Mouse (Mus musculus): ENCODE measurements around the gene Adra2c. TPM values are rescaled to one million over a fixed set of nuclear protein-coding genes. Genes with fewer than 3 reads are reported as not detected.

Adra2c gene
- polyA plus RNA-seq, 1 experiment, result not detected

- no peaks in the 10 kb centered on the region for H3K36me3 ChIP-seq (ENCODE audit: control insufficient read depth)
- TF ChIP-seq TAL1 (IDR thresholded peaks at IDR 0.05; ENCODE audit: low read length) (no peak), GATA1 (IDR thresholded peaks at IDR 0.05; ENCODE audit: low read length) (no peak)
- no peak overlapping the region for H3K4me3 ChIP-seq (replicated peaks)
- H3K4me1 ChIP-seq (ENCODE audit: control insufficient read depth), result no peaks in the 10 kb centered on the region
- H3K27me3 ChIP-seq (ENCODE audit: control insufficient read depth), result no peaks in the 10 kb centered on the region
- H3K9me3 ChIP-seq (ENCODE audit: control insufficient read depth, low read length), result no peaks in the 10 kb centered on the region
Observed at GRCm38 (mm10) chr5:35320650-35321049, 42.5 kb downstream of the Adra2c start.

DNA sequence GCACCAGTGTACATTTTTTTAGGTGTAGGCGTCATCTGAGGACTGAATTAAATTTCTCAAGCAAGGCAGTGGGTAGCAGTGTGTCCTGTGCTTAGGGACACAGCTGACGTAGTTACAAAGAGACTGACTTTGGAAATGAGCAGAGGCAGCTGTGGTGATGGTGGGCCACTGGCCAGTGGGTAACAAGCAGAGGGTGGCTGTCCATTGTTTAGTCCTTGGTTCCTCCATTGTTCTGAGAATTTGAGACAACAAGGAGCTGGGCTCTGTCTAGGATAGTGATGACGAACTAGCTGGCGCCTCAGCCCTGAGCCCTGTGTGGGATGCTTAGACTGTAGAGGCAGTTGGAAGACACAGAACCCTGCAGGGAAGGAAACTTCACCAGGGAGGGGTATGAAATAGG, 52.7 kb downstream of the Adra2c start:
- H3K36me3 ChIP-seq (ENCODE audit: control insufficient read depth), result no peaks in the 10 kb centered on the region
- no peaks in the 10 kb centered on the region for H3K9me3 ChIP-seq (ENCODE audit: control insufficient read depth, low read length)
- H3K4me3 ChIP-seq (replicated peaks), result no peak overlapping the region
- TF ChIP-seq TAL1 (IDR thresholded peaks at IDR 0.05; ENCODE audit: low read length) (no peak), GATA1 (IDR thresholded peaks at IDR 0.05; ENCODE audit: low read length) (no peak)
- H3K27me3 ChIP-seq (ENCODE audit: control insufficient read depth), result no peaks in the 10 kb centered on the region
- no peaks in the 10 kb centered on the region for H3K4me1 ChIP-seq (ENCODE audit: control insufficient read depth)

Other genes starting within 250 kb of the Adra2c start
- 0.18 and 0.22 TPM in 2 replicates for gene Hgfac, start 236.8 kb upstream of the Adra2c start, polyA plus RNA-seq (2012)
- not detected in 2 replicates for gene Dok7, start 221.6 kb upstream of the Adra2c start, polyA plus RNA-seq (2012)
- gene Lrpap1, start 172.6 kb upstream of the Adra2c start, polyA plus RNA-seq (2012), result 1.3 and 2.8 TPM in 2 replicates
- not detected in 2 replicates for gene Hmx1, start 110.8 kb downstream of the Adra2c start, polyA plus RNA-seq (2012)
- not detected in 2 replicates for gene Cpz, start 247.4 kb downstream of the Adra2c start, polyA plus RNA-seq (2012)

Data from erythroblast, embryonic 14.5 days (primary cell).